Mouse (Mus musculus) C3H10T1/2 (cell line): ENCODE results near the gene Nat8f2. TPM values are rescaled to one million over a fixed set of nuclear protein-coding genes. Genes with fewer than 3 reads are reported as not detected.

ENCODE experiments used
- polyA plus RNA-seq, 2 experiments: library from polyadenylated mRNA; unstranded; fragments of >200 nt; fragmentation: generic; extraction: Trizol; gene quantifications; one replicate each; pipeline ENCODE4 v1.2.1; 2012; ENCODE audit warnings: missing spikeins in 2 of 2

Gene Nat8f2
- polyA plus RNA-seq, result not detected

DNA sequence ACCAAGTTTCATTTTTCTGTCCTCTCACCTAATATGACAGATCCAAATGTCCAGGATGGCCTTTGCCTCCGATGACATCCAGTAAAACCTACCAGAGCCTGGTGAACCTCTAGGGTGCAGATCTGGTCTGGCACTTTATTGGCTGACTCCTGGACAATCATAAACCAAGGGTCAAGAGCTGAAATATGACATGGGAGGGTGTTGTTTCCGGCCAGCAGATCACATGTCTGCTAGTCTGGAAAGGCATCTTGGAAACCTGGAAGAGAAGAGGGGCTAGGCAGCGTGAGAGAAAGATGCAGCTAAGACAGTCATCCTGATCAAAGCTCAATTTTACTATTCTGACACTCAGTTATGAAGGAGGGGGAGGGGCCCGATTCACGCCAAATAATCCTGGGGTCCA, at the start of gene Nat8f2:
Gene Nat8f2, minus strand, starts transcription at position 153 of the 400 bp plus-strand sequence.

GRCm38 (mm10) chr6:85915539-85916513, 46.9 kb upstream of the Nat8f2 start, which contains the start of gene Nat8f1:
Gene Nat8f1, minus strand, starts transcription at chr6:85915687.

DNA sequence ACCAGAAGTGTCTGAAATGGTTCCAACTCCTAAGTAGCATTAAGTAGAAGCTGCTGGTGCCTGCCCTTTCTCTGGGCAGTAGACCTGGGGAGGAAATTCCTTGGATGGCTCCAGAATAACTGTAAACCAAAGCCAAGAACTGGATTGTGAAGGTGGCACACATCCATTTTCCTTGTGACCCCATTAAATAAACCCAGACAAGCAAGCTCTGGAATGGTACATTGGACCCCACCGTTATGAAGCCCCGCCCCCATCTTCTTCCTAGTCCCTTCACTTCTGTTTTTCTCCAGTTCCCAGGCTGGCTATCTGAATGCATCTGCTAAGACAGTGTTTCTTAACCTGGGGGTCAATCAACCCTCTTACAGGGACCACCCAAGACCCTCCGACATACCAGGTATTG, 42.6 kb upstream of the Nat8f2 start, which contains the start of gene Tprkb:
Gene Tprkb, plus strand, starts transcription at position 279 of the 400 bp plus-strand sequence.

DNA sequence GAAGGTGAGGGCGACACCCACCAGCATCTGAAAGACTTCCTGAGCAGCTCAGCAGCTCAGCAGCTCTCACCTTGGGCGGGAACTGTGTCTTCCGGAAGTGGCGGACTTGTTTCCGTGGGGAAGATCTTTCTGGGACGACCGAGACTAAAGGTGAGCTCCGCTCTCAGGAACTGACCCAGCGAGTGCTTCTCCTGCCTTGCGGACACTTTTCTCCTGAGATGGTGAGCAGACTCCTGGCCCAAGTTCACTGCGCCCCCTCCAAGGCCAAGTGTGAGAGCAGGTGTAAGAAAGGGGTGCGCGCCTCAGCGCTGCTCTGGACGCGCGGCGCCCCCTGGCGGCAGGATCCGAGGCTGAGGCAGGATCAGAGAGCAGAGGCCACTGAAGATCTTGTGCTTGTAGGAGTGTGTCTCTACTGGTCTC, 35.7 kb upstream of the Nat8f2 start, which contains the start of gene Nat8f4:
Gene Nat8f4, minus strand, starts transcription at position 243 of the 420 bp plus-strand sequence.

DNA sequence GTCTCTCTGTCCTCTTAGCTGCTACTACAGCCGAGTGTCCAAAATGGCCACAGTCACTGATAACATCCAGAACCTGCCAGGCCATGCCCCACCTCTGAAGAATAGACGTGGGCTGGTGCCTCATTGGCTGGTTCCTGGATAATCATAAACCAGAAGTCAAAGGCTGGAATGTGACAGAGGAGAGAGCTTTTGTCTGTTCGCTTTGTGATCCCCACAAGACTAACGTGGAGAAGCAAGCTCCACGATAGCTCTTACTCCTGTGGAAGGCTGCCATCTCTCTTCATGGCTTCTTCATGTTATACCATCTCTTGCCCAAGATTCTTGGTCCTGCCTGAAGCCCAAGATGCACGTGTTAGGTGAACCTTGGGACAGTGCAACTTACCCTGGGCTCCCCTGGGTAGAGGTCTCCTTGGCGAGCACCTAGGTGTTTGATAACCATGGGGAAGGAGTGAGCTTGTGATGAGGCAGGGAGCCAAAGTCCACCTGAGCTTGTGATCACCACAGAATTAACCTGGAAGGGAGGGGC, 37.1 kb downstream of the Nat8f2 start, which contains the start of gene Nat8:
Gene Nat8, minus strand, starts transcription at position 287 of the 526 bp plus-strand sequence.

GRCm38 (mm10) chr6:85820837-85821236, 48.1 kb downstream of the Nat8f2 start, which contains the start of the genes Nat8f6 and Nat8f5:
Gene Nat8f6, minus strand, starts transcription at chr6:85820954.
Gene Nat8f5, minus strand, starts transcription at chr6:85820972.

Other genes with a start within 250 kb of the Nat8f2 start
- under 1 TPM in 1 of 2 experiments, not detected in 1; 0.28 TPM for gene Nat8f7, start 156.0 kb downstream of the Nat8f2 start, polyA plus RNA-seq
- gene Nat8f3, start 103.4 kb downstream of the Nat8f2 start, polyA plus RNA-seq, result under 1 TPM in 1 of 2 experiments, not detected in 1; 0.78 TPM
- under 1 TPM in 1 of 2 experiments, not detected in 1; 0.15 TPM for gene Nat8f6, start 48.2 kb downstream of the Nat8f2 start, polyA plus RNA-seq
- gene Nat8f5, start 48.2 kb downstream of the Nat8f2 start, polyA plus RNA-seq, result under 1 TPM in 1 of 2 experiments, not detected in 1; 0.09 TPM
- gene Nat8, start 37.1 kb downstream of the Nat8f2 start, polyA plus RNA-seq, result under 1 TPM in 1 of 2 experiments, not detected in 1; 0.68 TPM
- gene Nat8f4, start 35.7 kb upstream of the Nat8f2 start, polyA plus RNA-seq, result 1 to 10 TPM in 1 of 2 experiments, under 1 TPM in 1; 0.04 to 1.3 TPM
- gene Tprkb, start 42.7 kb upstream of the Nat8f2 start, polyA plus RNA-seq, result 10 to 100 TPM in 1 of 2 experiments, 1 to 10 TPM in 1; 4.5 to 30.4 TPM
- 10 to 100 TPM in 1 of 2 experiments, 1 to 10 TPM in 1; 1.3 to 15.0 TPM for gene Nat8f1, start 46.5 kb upstream of the Nat8f2 start, polyA plus RNA-seq
- 10 to 100 TPM in 1 of 2 experiments, 1 to 10 TPM in 1; 4.2 to 13.4 TPM for gene Dusp11, start 92.5 kb upstream of the Nat8f2 start, polyA plus RNA-seq
- gene Figla, start 147.0 kb upstream of the Nat8f2 start, polyA plus RNA-seq, result not detected
- 1 to 10 TPM; 2.9 to 3.7 TPM for gene Add2, start 159.5 kb upstream of the Nat8f2 start, polyA plus RNA-seq